Mouse (Mus musculus): ENCODE measurements around the gene Cdk4. TPM values are rescaled to one million over a fixed set of nuclear protein-coding genes. Genes with fewer than 3 reads are reported as not detected.
"Not testable (repeated sequence)": the region's sequence is repeated elsewhere in the genome, so short reads cannot be mapped to it uniquely, and the experiment has no call there.

Gene Cdk4
- polyA plus RNA-seq, 1 experiment from 2014 or later: 2,245 TPM

- peak overlapping the region; percentile 61 for H3K4me3 ChIP-seq (ENCODE audit: low read depth, low read length)
- peak overlapping the region; percentile 81 for H3K27ac ChIP-seq (ENCODE audit: low read depth)
- peak overlapping the region; percentile 61 for H3K9ac ChIP-seq
- no peak for TF ChIP-seq CTCF (IDR thresholded peaks at IDR 0.05; ENCODE audit: low read depth)
- no peaks in the 10 kb centered on the region for H3K9me3 ChIP-seq (ENCODE audit: low read depth, low read length)
- H3K27me3 ChIP-seq (ENCODE audit: insufficient read depth, low read length): no peaks in the 10 kb centered on the region
- ATAC-seq (ENCODE audit: insufficient read depth) (peak; percentile 68), DNase-seq (no peak)
- H3K36me3 ChIP-seq (ENCODE audit: insufficient read depth): peaks cover 43% of the 10 kb centered on the region
- H3K4me1 ChIP-seq (ENCODE audit: insufficient read depth): peaks cover 15% of the 10 kb centered on the region
- 6% methylated on average over 30 of the region's 30 CpGs for WGBS
- H3K4me2 ChIP-seq: peak overlapping the region; percentile 92
Observed at GRCm38 (mm10) chr10:127069281-127070189, 6.2 kb downstream of the Cdk4 start.

- peaks cover 34% of the 10 kb centered on the region for H3K36me3 ChIP-seq (ENCODE audit: insufficient read depth)
- H3K4me1 ChIP-seq (ENCODE audit: insufficient read depth): peaks cover 11% of the 10 kb centered on the region; the same call in 1 of the 2 replicates
- WGBS: 1% methylated on average over 36 of the region's 36 CpGs
- peak; percentile 90 for ATAC-seq (ENCODE audit: insufficient read depth)
- peak within 1 kb of the TSS; percentile 92 for H3K4me2 ChIP-seq
- peak within 1 kb of the TSS; percentile 81 for H3K27ac ChIP-seq (ENCODE audit: low read depth)
- H3K9me3 ChIP-seq (ENCODE audit: low read depth, low read length): no peaks in the 10 kb centered on the region
- H3K27me3 ChIP-seq (ENCODE audit: insufficient read depth, low read length): no peaks in the 10 kb centered on the region
- H3K4me3 ChIP-seq (ENCODE audit: low read depth, low read length): peak within 1 kb of the TSS; percentile 61
- peak; percentile 98 for DNase-seq
- peak within 1 kb of the TSS; percentile 71 for H3K9ac ChIP-seq
- no peak for TF ChIP-seq CTCF (IDR thresholded peaks at IDR 0.05; ENCODE audit: low read depth)
Observed at GRCm38 (mm10) chr10:127070190-127071121, 7.1 kb downstream of the Cdk4 start, which contains the start of gene Tspan31. Gene Tspan31 (minus strand): TSS chr10:127070264.

GRCm38 (mm10) chr10:127071203-127071602, 7.9 kb downstream of the Cdk4 start:
- H3K9ac ChIP-seq: peak overlapping the region; percentile 71
- WGBS: 69% methylated on average over 9 of the region's 9 CpGs
- H3K27ac ChIP-seq (ENCODE audit: low read depth): no peak overlapping the region
- peaks cover 26% of the 10 kb centered on the region for H3K36me3 ChIP-seq (ENCODE audit: insufficient read depth)
- ATAC-seq (ENCODE audit: insufficient read depth) (no peak), DNase-seq (no peak)
- peak overlapping the region; percentile 92 for H3K4me2 ChIP-seq
- no peaks in the 10 kb centered on the region for H3K9me3 ChIP-seq (ENCODE audit: low read depth, low read length)
- H3K4me3 ChIP-seq (ENCODE audit: low read depth, low read length): peak overlapping the region; percentile 61
- H3K4me1 ChIP-seq (ENCODE audit: insufficient read depth): peaks cover 11% of the 10 kb centered on the region; the same call in 1 of the 2 replicates
- no peak for TF ChIP-seq CTCF (IDR thresholded peaks at IDR 0.05; ENCODE audit: low read depth)
- H3K27me3 ChIP-seq (ENCODE audit: insufficient read depth, low read length): no peaks in the 10 kb centered on the region

GRCm38 (mm10) chr10:127072270-127072669, 8.9 kb downstream of the Cdk4 start:
- H3K9me3 ChIP-seq (ENCODE audit: low read depth, low read length); H3K4me3 ChIP-seq (ENCODE audit: low read depth, low read length); DNase-seq; ATAC-seq (ENCODE audit: insufficient read depth); H3K27ac ChIP-seq (ENCODE audit: low read depth); H3K4me2 ChIP-seq; H3K27me3 ChIP-seq (ENCODE audit: insufficient read depth, low read length); H3K9ac ChIP-seq: not testable (repeated sequence)
- Histone ChIP-seq H3K4me1 (ENCODE audit: insufficient read depth) (peaks cover 11% of the 10 kb centered on the region; the same call in 1 of the 2 replicates), H3K36me3 (ENCODE audit: insufficient read depth) (peaks cover 15% of the 10 kb centered on the region)
- 0 out of 2 replicates have a peak, but pooled peaks have one; percentile 16 for TF ChIP-seq CTCF (IDR thresholded peaks at IDR 0.05; ENCODE audit: low read depth)
- WGBS: 77% methylated on average over 4 of the region's 4 CpGs

GRCm38 (mm10) chr10:127072969-127073368, 9.6 kb downstream of the Cdk4 start:
- not testable (repeated sequence) for H3K36me3 ChIP-seq (ENCODE audit: insufficient read depth); H3K9me3 ChIP-seq (ENCODE audit: low read depth, low read length); H3K27ac ChIP-seq (ENCODE audit: low read depth); H3K4me2 ChIP-seq; ATAC-seq (ENCODE audit: insufficient read depth); DNase-seq; H3K4me3 ChIP-seq (ENCODE audit: low read depth, low read length); H3K9ac ChIP-seq
- peaks cover 11% of the 10 kb centered on the region; the same call in 1 of the 2 replicates for H3K4me1 ChIP-seq (ENCODE audit: insufficient read depth)
- peaks cover 11% of the 10 kb centered on the region for H3K27me3 ChIP-seq (ENCODE audit: insufficient read depth, low read length)
- WGBS: 67% methylated on average over 2 of the region's 2 CpGs

GRCm38 (mm10) chr10:127073981-127074380, 10.6 kb downstream of the Cdk4 start:
- Histone ChIP-seq H3K4me3 (ENCODE audit: low read depth, low read length) (no peak overlapping the region), H3K27me3 (ENCODE audit: insufficient read depth, low read length) (peaks cover 21% of the 10 kb centered on the region), H3K4me1 (ENCODE audit: insufficient read depth) (0 out of 2 replicates have a peak, but pooled peaks cover 8% of the 10 kb centered on the region), H3K27ac (ENCODE audit: low read depth) (no peak overlapping the region), H3K9ac (no peak overlapping the region), H3K4me2 (no peak overlapping the region), H3K9me3 (ENCODE audit: low read depth, low read length) (no peaks in the 10 kb centered on the region), H3K36me3 (ENCODE audit: insufficient read depth) (no peaks in the 10 kb centered on the region)
- WGBS: 98% methylated on average over 1 of the region's 1 CpGs
- TF ChIP-seq CTCF (IDR thresholded peaks at IDR 0.05; ENCODE audit: low read depth): no peak
- no peak for DNase-seq
- ATAC-seq (ENCODE audit: insufficient read depth): no peak
